Mouse (Mus musculus) thymus, postnatal 25 days (tissue): ENCODE data around the gene Mrpl37.

Experiments used
- DNase-seq: peaks from one replicate; pipeline ENCODE4 v3.0.0; 2022

The Mrpl37 gene

GRCm38 (mm10) chr4:107015971-107016511 is 50.6 kb downstream of the Mrpl37 start:
- DNase-seq = no peak

- DNase-seq = no peak
Observed at GRCm38 (mm10) chr4:107013817-107014260, 52.8 kb downstream of the Mrpl37 start.

DNA sequence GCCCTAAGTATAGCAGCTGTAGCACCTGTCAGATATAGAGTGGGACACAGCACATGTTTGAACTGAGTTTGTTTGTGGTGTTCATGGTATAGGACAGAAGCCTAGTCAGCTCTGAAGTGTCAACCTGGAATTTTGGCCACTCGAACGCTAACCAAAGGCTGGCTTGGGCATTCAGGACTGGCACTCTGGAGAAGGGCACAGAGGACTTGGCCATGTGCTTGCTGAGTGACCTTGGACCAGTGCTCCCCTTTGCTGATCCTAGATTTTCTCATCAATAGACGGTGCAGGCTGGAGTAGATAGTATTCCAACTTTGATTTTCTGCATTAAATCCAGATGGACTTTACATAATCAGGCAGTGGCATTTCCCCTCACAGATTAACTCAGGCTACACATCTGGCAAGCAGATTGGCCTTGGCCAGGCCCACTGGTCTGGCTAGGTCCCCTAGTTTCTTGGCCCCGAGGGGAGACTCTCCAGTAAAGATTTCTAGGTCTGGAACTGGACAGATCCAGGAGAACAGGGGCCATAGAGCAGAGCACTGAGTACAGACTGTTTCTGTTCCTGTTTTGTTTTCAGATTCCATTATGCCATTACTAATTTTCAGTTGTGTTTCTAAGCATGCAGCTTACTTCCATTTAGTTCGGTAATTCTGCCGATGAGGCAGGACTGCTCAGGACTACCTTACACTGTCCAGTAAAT is 53.4 kb downstream of the Mrpl37 start:
- no peak for DNase-seq

DNA sequence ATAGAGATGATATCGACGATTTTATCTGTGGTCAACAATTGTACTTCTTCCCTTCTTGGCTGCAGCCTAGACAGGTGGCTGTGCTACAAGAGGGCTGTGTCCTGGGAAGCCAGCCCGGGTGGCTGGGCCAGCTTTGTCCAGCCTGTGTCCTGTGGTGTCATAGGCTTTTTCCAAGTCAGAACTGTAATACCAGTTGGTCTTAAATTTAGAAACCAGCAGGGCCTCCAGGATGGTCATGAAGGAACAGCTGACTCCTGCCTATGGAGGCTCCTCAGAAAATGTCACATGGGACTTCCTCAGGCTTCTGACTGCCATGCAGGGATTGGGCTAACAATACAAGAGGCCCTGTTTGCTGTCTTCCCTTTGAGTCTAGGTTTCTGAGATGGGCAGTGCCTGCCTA is 54.1 kb downstream of the Mrpl37 start:
- DNase-seq = no peak

GRCm38 (mm10) chr4:107012005-107012478 is 54.6 kb downstream of the Mrpl37 start:
- DNase-seq = no peak

- peak; percentile 25 for DNase-seq
Observed at GRCm38 (mm10) chr4:107011325-107012004, 55.2 kb downstream of the Mrpl37 start.

DNA sequence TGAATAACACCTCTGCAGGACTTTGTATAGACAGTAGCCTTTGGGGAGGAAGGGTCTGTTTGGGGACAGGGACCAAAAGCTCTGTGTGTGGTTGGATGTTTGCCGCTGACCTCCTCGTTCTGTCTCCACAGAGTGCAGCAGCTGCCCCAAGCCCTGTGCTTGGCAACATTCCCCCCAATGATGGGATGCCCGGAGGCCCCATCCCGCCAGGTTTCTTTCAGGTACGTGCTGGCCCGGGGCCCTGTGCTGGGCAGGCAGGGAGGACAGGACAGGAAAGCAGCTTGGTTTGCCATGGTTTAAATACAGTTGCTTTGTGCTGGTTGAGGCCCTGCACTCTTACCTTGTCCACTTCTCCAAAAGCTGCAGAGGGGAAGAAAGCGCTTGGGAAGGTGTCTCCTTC is 57.1 kb downstream of the Mrpl37 start:
- no peak for DNase-seq

- no peak for DNase-seq
Observed at GRCm38 (mm10) chr4:107008161-107008560, 58.5 kb downstream of the Mrpl37 start.

DNA sequence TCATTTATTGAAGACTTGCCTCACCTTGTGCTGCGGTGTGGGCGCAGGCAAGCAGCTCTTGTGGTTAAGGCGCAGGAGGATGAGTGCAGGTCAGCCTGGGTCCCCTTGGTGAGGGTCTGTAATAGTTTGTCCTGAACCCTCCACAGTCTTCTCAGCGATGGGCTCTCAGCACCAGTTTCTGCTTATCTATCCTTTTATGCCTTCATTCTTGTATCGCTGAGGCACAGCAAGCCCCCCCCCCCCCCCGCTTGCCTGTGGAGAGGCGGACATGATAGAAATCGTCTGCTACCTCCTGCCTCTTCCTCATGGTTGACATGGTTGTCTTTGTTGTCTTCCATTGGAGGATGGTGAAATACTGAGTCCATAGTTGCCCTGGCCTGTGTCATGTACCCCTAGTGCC is 59.3 kb downstream of the Mrpl37 start:
- DNase-seq = no peak

DNA sequence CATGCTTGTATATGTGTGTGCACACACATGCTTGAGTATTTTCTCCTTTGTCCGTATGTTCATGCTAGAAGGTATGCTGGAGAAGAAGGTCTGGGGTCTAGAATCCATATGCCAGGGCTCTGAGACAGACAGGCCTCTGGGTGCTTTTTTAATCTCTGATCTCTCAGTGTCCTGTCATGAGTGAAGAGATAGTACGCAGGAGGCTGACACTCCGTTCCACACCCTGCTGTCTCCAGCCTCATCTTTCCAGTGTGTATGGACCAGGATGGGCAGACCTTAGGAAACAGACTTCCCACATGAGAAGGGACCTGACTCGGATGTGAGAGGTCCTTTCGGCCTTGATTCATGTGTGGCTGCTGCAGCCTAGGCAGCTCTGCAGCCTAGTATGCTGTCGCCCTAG is 59.9 kb downstream of the Mrpl37 start:
- no peak for DNase-seq

DNA sequence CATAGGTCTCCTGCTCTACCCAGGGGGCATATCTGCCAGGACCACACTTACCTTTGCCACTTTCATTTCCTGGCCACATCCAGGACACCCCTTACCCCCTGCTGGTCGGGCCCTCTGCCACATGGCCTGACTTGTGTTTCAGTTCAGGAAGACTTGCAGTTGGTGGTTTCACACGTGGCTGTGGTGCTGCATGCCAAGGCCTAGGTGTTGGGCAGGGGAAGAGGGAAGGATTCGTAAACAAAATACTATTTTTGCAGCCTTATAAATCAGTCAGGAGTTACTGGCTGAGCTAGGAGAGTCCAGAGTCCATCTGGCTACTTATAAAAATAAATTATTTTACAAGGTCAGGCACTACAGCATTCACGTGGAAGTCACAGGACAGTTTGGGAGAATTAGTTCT is 60.4 kb downstream of the Mrpl37 start:
- DNase-seq = peak; percentile 19
